22 mouse cellular contexts compared by ENCODE assay signal in genomic region chr8:118428941-118429340, GRCm38 (mm10).
DNase-seq lines count a peak whose midpoint lies in the region; ATAC-seq and TF ChIP-seq lines count a peak whose summit lies in the region.
"Had no signal": no experiment of that assay in that cellular context is flagged by ENCODE, and none has a peak within 500 bp of the region (broad histone marks: within the 10 kb centered on the region; RNA-seq: fewer than 3 reads in every experiment).

No protein-coding gene starts in this region.

- WGBS in neural tube, embryonic 13.5 days, result 55% methylated on average over 7 of the region's 7 CpGs
- 43% methylated on average over 7 of the region's 7 CpGs for WGBS in neural tube, embryonic 15.5 days

- ATAC-seq in neural tube, embryonic 13.5 days (ENCODE audit: low read depth), result no peak
- ATAC-seq in neural tube, embryonic 15.5 days (ENCODE audit: low FRiP score), result no peak
- ATAC-seq: forebrain, embryonic 14.5 days had no signal

- peak overlapping the region; percentile 70 for H3K27ac ChIP-seq in gastrocnemius, adult 2 months
- H3K27ac ChIP-seq in neural tube, embryonic 13.5 days (replicated peaks), result peak overlapping the region; percentile 33; the same call in 1 of the 2 replicates
- no peak overlapping the region for H3K27ac ChIP-seq in neural tube, embryonic 15.5 days (replicated peaks)
- H3K27ac ChIP-seq: embryonic facial prominence, embryonic 13.5 days; embryonic facial prominence, embryonic 15.5 days; forebrain, embryonic 10.5 days; forebrain, embryonic 12.5 days had no signal

- H3K9ac ChIP-seq in neural tube, embryonic 13.5 days, result no peak overlapping the region
- H3K9ac ChIP-seq in neural tube, embryonic 15.5 days (replicated peaks), result no peak overlapping the region
- H3K9ac ChIP-seq: embryonic facial prominence, embryonic 13.5 days; embryonic facial prominence, embryonic 15.5 days; forebrain, embryonic 12.5 days had no signal

- DNase-seq in gastrocnemius, adult 2 months, result peak; percentile 58
- no peak for DNase-seq in gastrocnemius, postnatal 10 days
- DNase-seq in skeletal muscle tissue, adult 2 months (ENCODE audit: low read depth, low spot score), result peak; percentile 56
- DNase-seq in right cerebral cortex, adult 18-20 months, result no peak
- DNase-seq: adrenal gland, adult 2 months; adrenal gland, postnatal 10 days; adrenal gland, postnatal 25 days; cerebellum, adult 11 months; cerebellum, adult 18-20 months; cerebellum, adult 8-10 months; cerebellum, adult 9-11 months; cerebellum, postnatal 14 days; cerebellum, postnatal 36 days; embryo, embryonic 11 days had no signal

- no peaks in the 10 kb centered on the region for H3K9me3 ChIP-seq in neural tube, embryonic 13.5 days
- no peaks in the 10 kb centered on the region for H3K9me3 ChIP-seq in neural tube, embryonic 15.5 days (replicated peaks)
- H3K9me3 ChIP-seq: embryonic facial prominence, embryonic 13.5 days; embryonic facial prominence, embryonic 15.5 days; forebrain, embryonic 10.5 days; forebrain, embryonic 12.5 days had no signal

- no peaks in the 10 kb centered on the region for H3K36me3 ChIP-seq in neural tube, embryonic 13.5 days
- H3K36me3 ChIP-seq in neural tube, embryonic 15.5 days, result no peaks in the 10 kb centered on the region
- H3K36me3 ChIP-seq: embryonic facial prominence, embryonic 13.5 days; embryonic facial prominence, embryonic 15.5 days; forebrain, embryonic 10.5 days; forebrain, embryonic 12.5 days had no signal

- intact Hi-C loops in gastrocnemius, adult 2 months (cut with DNase I), result loop anchor here (5.0 kb wide), 1 partner anchor 142 kb away; no protein-coding TSS in a partner anchor

- TF ChIP-seq CTCF in gastrocnemius, adult 2 months (IDR thresholded peaks at IDR 0.05), result no peak

- no peak overlapping the region for H3K4me3 ChIP-seq in gastrocnemius, adult 2 months
- no peak overlapping the region for H3K4me3 ChIP-seq in neural tube, embryonic 13.5 days
- H3K4me3 ChIP-seq in neural tube, embryonic 15.5 days (replicated peaks), result no peak overlapping the region
- H3K4me3 ChIP-seq: embryonic facial prominence, embryonic 13.5 days; embryonic facial prominence, embryonic 15.5 days; erythroblast, embryonic 14.5 days; forebrain, embryonic 10.5 days; forebrain, embryonic 12.5 days had no signal

- H3K27me3 ChIP-seq in neural tube, embryonic 13.5 days, result no peaks in the 10 kb centered on the region
- H3K27me3 ChIP-seq in neural tube, embryonic 15.5 days (replicated peaks), result no peaks in the 10 kb centered on the region
- H3K27me3 ChIP-seq: embryonic facial prominence, embryonic 13.5 days; embryonic facial prominence, embryonic 15.5 days; forebrain, embryonic 12.5 days had no signal

- H3K4me2 ChIP-seq in neural tube, embryonic 13.5 days, result no peak overlapping the region
- H3K4me2 ChIP-seq in neural tube, embryonic 15.5 days, result no peak overlapping the region
- H3K4me2 ChIP-seq: embryonic facial prominence, embryonic 13.5 days; embryonic facial prominence, embryonic 15.5 days; forebrain, embryonic 12.5 days had no signal

- H3K4me1 ChIP-seq in neural tube, embryonic 13.5 days (replicated peaks), result peaks cover 6% of the 10 kb centered on the region
- H3K4me1 ChIP-seq in neural tube, embryonic 15.5 days, result 0 out of 2 replicates have a peak, but pooled peaks cover 2% of the 10 kb centered on the region
- H3K4me1 ChIP-seq: embryonic facial prominence, embryonic 13.5 days; embryonic facial prominence, embryonic 15.5 days; forebrain, embryonic 10.5 days; forebrain, embryonic 12.5 days had no signal

Comparison
In these comparisons a context has a peak if more than half of its experiments do, and no peak if none do; other contexts are left out.
1. DNase-seq: peak in gastrocnemius, adult 2 months (single experiment) and skeletal muscle tissue, adult 2 months (single experiment); none in gastrocnemius, postnatal 10 days (single experiment) and right cerebral cortex, adult 18-20 months (single experiment).